Mouse (Mus musculus): ENCODE data around the gene Gys1. TPM values are rescaled to one million over a fixed set of nuclear protein-coding genes. Genes with fewer than 3 reads are reported as not detected.

Gene Gys1
- total and polyA plus RNA-seq, 3 experiments, result 14.0 to 27.2 (median 23.9) TPM

- 0 out of 2 replicates have a peak, but pooled peaks have one; percentile 57 for TF ChIP-seq UBTF (IDR thresholded peaks at IDR 0.05; ENCODE audit: low read depth, low read length)
- peak; percentile 89; the same call in 1 of the 2 replicates for TF ChIP-seq MXI1 (IDR thresholded peaks at IDR 0.05; ENCODE audit: low read depth, low read length)
- TF ChIP-seq NRF1 (IDR thresholded peaks at IDR 0.05; ENCODE audit: low read depth, low read length), result peak; percentile 36; the same call in 1 of the 2 replicates
- peak; percentile 44; the same call in 1 of the 2 replicates for TF ChIP-seq POLR2A (IDR thresholded peaks at IDR 0.05; ENCODE audit: low read depth, low read length)
- TF ChIP-seq CHD1 (IDR thresholded peaks at IDR 0.05; ENCODE audit: low read depth, low read length), result no peak
- no peak for TF ChIP-seq ZNF384 (IDR thresholded peaks at IDR 0.05; ENCODE audit: low read depth, low read length)
- TF ChIP-seq ZMIZ1 (IDR thresholded peaks at IDR 0.05; ENCODE audit: low read depth, low read length), result no peak
- peak; percentile 65; the same call in 1 of the 2 replicates for TF ChIP-seq MEF2A (IDR thresholded peaks at IDR 0.05; ENCODE audit: borderline replicate concordance, low read depth, low read length)
These were observed 30.9 kb downstream of the Gys1 start (continued) for GRCm38 (mm10) chr7:45465549-45465948.

GRCm38 (mm10) chr7:45466283-45467089, 31.8 kb downstream of the Gys1 start, which contains the start of gene Bax:
TSS of gene Bax (minus strand) at chr7:45466898.
- H3K4me3 ChIP-seq (replicated peaks in 1 of 3; ENCODE audit: low read depth in 2 of 3, low read length in 2 of 3, poor library complexity in 1 of 3), result peak within 1 kb of the TSS; percentile 73 to 81 (median 77)
- in situ Hi-C loops (cut with MboI; ENCODE audit: low pct_ligation_motif_present, low pct_unique_long_range_greater_than_20kb, low sequenced_read_pairs), result loop anchor here (5.0 to 10.0 kb wide), 2 partner anchors 96 to 218 kb away; partner anchors contain the start of gene Ntn5
- H3K36me3 ChIP-seq (replicated peaks in 1 of 2; ENCODE audit: control insufficient read depth in 1 of 2, insufficient read depth in 1 of 2, low read length in 1 of 2), result peaks cover 23 to 32% of the 10 kb centered on the region in 2 experiments
- TF ChIP-seq MYC (IDR thresholded peaks at IDR 0.05; ENCODE audit: low read depth, low read length), result peak; percentile 81; the same call in 1 of the 2 replicates
- TF ChIP-seq MAZ (IDR thresholded peaks at IDR 0.05; ENCODE audit: low read depth, low read length), result 0 out of 2 replicates have a peak, but pooled peaks have one; percentile 17
- 0 out of 2 replicates have a peak, but pooled peaks have one; percentile 56 for TF ChIP-seq RCOR1 (conservative IDR thresholded peaks at IDR 0.05; ENCODE audit: low read depth, low read length)
- no peak for TF ChIP-seq ZC3H11A (IDR thresholded peaks at IDR 0.05; ENCODE audit: low read depth, low read length)
- TF ChIP-seq SMC3 (IDR thresholded peaks at IDR 0.05; ENCODE audit: low read depth, low read length), result no peak
- TF ChIP-seq ETS1 (conservative IDR thresholded peaks at IDR 0.05; ENCODE audit: low read depth, low read length), result peak; percentile 53
- peak; percentile 79; the same call in 1 of the 2 replicates for TF ChIP-seq TCF12 (IDR thresholded peaks at IDR 0.05; ENCODE audit: low read depth, low read length)
- no peak for TF ChIP-seq JUND (conservative IDR thresholded peaks at IDR 0.05; ENCODE audit: low read depth, low read length)
- peak; percentile 82 for TF ChIP-seq NRF1 (IDR thresholded peaks at IDR 0.05; ENCODE audit: low read depth, low read length)
- TF ChIP-seq BHLHE40 (IDR thresholded peaks at IDR 0.05; ENCODE audit: low read depth, low read length), result peak; percentile 100
- no peak for TF ChIP-seq ZNF384 (IDR thresholded peaks at IDR 0.05; ENCODE audit: low read depth, low read length)
- peak; percentile 35; the same call in 1 of the 2 replicates for TF ChIP-seq CHD2 (IDR thresholded peaks at IDR 0.05; ENCODE audit: low read length)
- 0 out of 2 replicates have a peak, but pooled peaks have one; percentile 52 for TF ChIP-seq CHD1 (IDR thresholded peaks at IDR 0.05; ENCODE audit: low read depth, low read length)
- peak; percentile 60; the same call in 1 of the 2 replicates for TF ChIP-seq KAT2A (IDR thresholded peaks at IDR 0.05; ENCODE audit: insufficient replicate concordance, low read length)
- peak; percentile 87 for TF ChIP-seq SIN3A (IDR thresholded peaks at IDR 0.05; ENCODE audit: low read length)
- peak; percentile 94; the same call in 1 of the 2 replicates for TF ChIP-seq MXI1 (IDR thresholded peaks at IDR 0.05; ENCODE audit: low read depth, low read length)
- no peak for TF ChIP-seq MAFK (IDR thresholded peaks at IDR 0.05; ENCODE audit: insufficient replicate concordance, low read length)
- TF ChIP-seq ELF1 (IDR thresholded peaks at IDR 0.05; ENCODE audit: low read depth, low read length), result peak; percentile 69; the same call in 1 of the 2 replicates
- TF ChIP-seq PAX5 (IDR thresholded peaks at IDR 0.05; ENCODE audit: low read length), result no peak
- no peak for TF ChIP-seq JUN (IDR thresholded peaks at IDR 0.05; ENCODE audit: insufficient read depth, low read depth, low read length)
- no peak; the same call in 1 of the 2 replicates for TF ChIP-seq GABPA (IDR thresholded peaks at IDR 0.05; ENCODE audit: insufficient replicate concordance, low read depth, low read length)
- peak; percentile 67; the same call in 1 of the 2 replicates for TF ChIP-seq NELFE (IDR thresholded peaks at IDR 0.05; ENCODE audit: low read depth, low read length)
- TF ChIP-seq IRF4 (IDR thresholded peaks at IDR 0.05; ENCODE audit: low read depth, low read length), result peak; percentile 65
- no peak for TF ChIP-seq MEF2A (IDR thresholded peaks at IDR 0.05; ENCODE audit: borderline replicate concordance, low read depth, low read length)
- TF ChIP-seq EP300 (IDR thresholded peaks at IDR 0.05; ENCODE audit: low read length), result 0 out of 2 replicates have a peak, but pooled peaks have one; percentile 5
- peak; percentile 99 for TF ChIP-seq MAX (IDR thresholded peaks at IDR 0.05; ENCODE audit: low read length)
- no peak for TF ChIP-seq RAD21 (IDR thresholded peaks at IDR 0.05; ENCODE audit: low read depth, low read length)
- peak; percentile 99 for TF ChIP-seq USF2 (conservative IDR thresholded peaks at IDR 0.05; ENCODE audit: low read depth, low read length)
- TF ChIP-seq POLR2A (IDR thresholded peaks at IDR 0.05; ENCODE audit: low read depth, low read length), result peak; percentile 69; the same call in 1 of the 2 replicates
- TF ChIP-seq E2F4 (IDR thresholded peaks at IDR 0.05; ENCODE audit: insufficient replicate concordance, low read depth, low read length), result no peak
- TF ChIP-seq ZMIZ1 (IDR thresholded peaks at IDR 0.05; ENCODE audit: low read depth, low read length), result peak; percentile 43; the same call in 1 of the 2 replicates

More at GRCm38 (mm10) chr7:45466283-45467089, 31.8 kb downstream of the Gys1 start, which contains the start of gene Bax:
- H3K27me3 ChIP-seq (replicated peaks), result no peaks in the 10 kb centered on the region
- H3K79me2 ChIP-seq (replicated peaks; ENCODE audit: control insufficient read depth, extremely low read depth, insufficient read depth, poor library complexity, severe bottlenecking), result peaks cover 30% of the 10 kb centered on the region
- peak; percentile 94 for DNase-seq (ENCODE audit: extremely low read depth)
- H3K9ac ChIP-seq (ENCODE audit: insufficient read depth, low read depth), result peak within 1 kb of the TSS; percentile 77
- dilution Hi-C loops (cut with MboI; ENCODE audit: extremely low pct_ligation_motif_present, extremely low pct_unique_long_range_greater_than_20kb, low sequenced_read_pairs), result no loop called here
- peaks cover 3% of the 10 kb centered on the region for H3K9me3 ChIP-seq (replicated peaks; ENCODE audit: low read length)
- H3K4me2 ChIP-seq (ENCODE audit: insufficient read depth, low read depth, poor library complexity, severe bottlenecking), result peak within 1 kb of the TSS; percentile 78
- H3K27ac ChIP-seq (ENCODE audit: insufficient read depth, low read depth), result peak within 1 kb of the TSS; percentile 68
- H3K4me1 ChIP-seq (ENCODE audit: control insufficient read depth in 1 of 2, insufficient read depth in 2 of 2), result peaks cover 8 to 35% of the 10 kb centered on the region in 2 experiments

All from CH12.LX (cell line).